Mouse (Mus musculus) cerebellum, adult 2 months (tissue): ENCODE measurements around the gene Ncoa1. TPM values are rescaled to one million over a fixed set of nuclear protein-coding genes. Genes with fewer than 3 reads are reported as not detected.
A peak's percentile ranks its signal among the peaks of the same experiment; 100 is the strongest.
"Not testable (repeated sequence)": the region's sequence is repeated elsewhere in the genome, so short reads cannot be mapped to it uniquely, and the experiment has no call there.

Experiments
- DNase-seq, 2 experiments: peaks; one replicate each; pipeline ENCODE4 v3.0.0; 2021
- H3K27ac ChIP-seq: fragments of 200-500 bp; 2 replicates; pipeline ENCODE4 v1.5.1; 2012; ENCODE audit warnings: low read length, control low read depth, inconsistent platforms; ENCODE audit not compliant: insufficient read depth
- H3K27me3 ChIP-seq: fragments of 200-500 bp; 2 replicates; pipeline ENCODE4 v1.6.1; 2012; ENCODE audit warnings: inconsistent platforms, mild to moderate bottlenecking, low read length, moderate library complexity; ENCODE audit not compliant: control insufficient read depth, insufficient read depth
- H3K4me1 ChIP-seq: fragments of 200-500 bp; 2 replicates; pipeline ENCODE4 v1.6.1; 2011; ENCODE audit warnings: low read length; ENCODE audit not compliant: control insufficient read depth, insufficient read depth
- H3K4me3 ChIP-seq: fragments of 200-500 bp; replicated peaks from 2 replicates; pipeline ENCODE3; 2011; ENCODE audit warnings: mild to moderate bottlenecking, low read depth, low read length, control low read depth; ENCODE audit not compliant: insufficient read depth
- CTCF ChIP-seq: fragments of 200-500 bp; IDR thresholded peaks from 2 replicates; pipeline ENCODE4 v1.5.1; 2011; ENCODE audit warnings: low read depth, mild to moderate bottlenecking, control low read depth, low read length, moderate library complexity, borderline replicate concordance; ENCODE audit not compliant: insufficient read depth
- POLR2A ChIP-seq: fragments of 200-500 bp; IDR thresholded peaks from 2 replicates; pipeline ENCODE4 v1.6.1; 2011; ENCODE audit warnings: low read length, control low read depth, borderline replicate concordance; ENCODE audit not compliant: insufficient read depth
- WGBS: fragments of 180-500 bp; shearing (Covaris S2); methylation state at CpG from one replicate; pipeline ENCODE4 v1.1.7; 2018; 5-methylcytosine and 5-hydroxymethylcytosine counted together
- polyA plus RNA-seq: library from polyadenylated mRNA; depleted of rRNA; stranded (reverse); fragments of >200 nt; gene quantifications from 2 replicates; pipeline ENCODE4 v1.2.3, GENCODE M21; 2012

Ncoa1 gene
- polyA plus RNA-seq, 1 experiment, result 60.6 TPM

- H3K4me3 ChIP-seq, result no peak overlapping the region
- no peak overlapping the region for H3K27ac ChIP-seq
- no peaks in the 10 kb centered on the region for H3K27me3 ChIP-seq
- DNase-seq, result peak in 1 of 2 experiments; percentile 34
- H3K4me1 ChIP-seq, result no peaks in the 10 kb centered on the region
- TF ChIP-seq CTCF, result no peak
- TF ChIP-seq POLR2A, result no peak
- 7% methylated on average over 1 of the region's 1 CpGs for whole genome bisulfite sequencing
Observed at GRCm38 (mm10) chr12:4462420-4462819, 14.6 kb downstream of the Ncoa1 start.

GRCm38 (mm10) chr12:4460990-4461389 is 16.0 kb downstream of the Ncoa1 start:
- Histone ChIP-seq H3K27ac (no peak overlapping the region), H3K4me3 (no peak overlapping the region), H3K4me1 (no peaks in the 10 kb centered on the region), H3K27me3 (no peaks in the 10 kb centered on the region)
- WGBS, result 94% methylated on average over 2 of the region's 2 CpGs
- TF ChIP-seq POLR2A (no peak), CTCF (peak; percentile 26; the same call in 1 of the 2 replicates)
- DNase-seq, result no peak

- 50% methylated on average over 10 of the region's 10 CpGs for WGBS
- Histone ChIP-seq H3K4me1 (peaks cover 12% of the 10 kb centered on the region), H3K27me3 (no peaks in the 10 kb centered on the region), H3K27ac (no peak overlapping the region), H3K4me3 (no peak overlapping the region)
- DNase-seq, result no peak
- TF ChIP-seq CTCF (no peak), POLR2A (no peak)
Observed at GRCm38 (mm10) chr12:4454956-4455565, 21.9 kb downstream of the Ncoa1 start.

GRCm38 (mm10) chr12:4454248-4454647 is 22.7 kb downstream of the Ncoa1 start:
- Histone ChIP-seq H3K4me1 (peaks cover 12% of the 10 kb centered on the region), H3K27ac (no peak overlapping the region), H3K27me3 (no peaks in the 10 kb centered on the region), H3K4me3 (no peak overlapping the region)
- DNase-seq, result no peak
- 77% methylated on average over 4 of the region's 4 CpGs for WGBS
- TF ChIP-seq CTCF (no peak), POLR2A (no peak)

- TF ChIP-seq POLR2A, result no peak
- TF ChIP-seq CTCF, result no peak
- DNase-seq, result no peak
- H3K4me3 ChIP-seq, result no peak overlapping the region
- no peaks in the 10 kb centered on the region for H3K27me3 ChIP-seq
- H3K4me1 ChIP-seq, result peaks cover 12% of the 10 kb centered on the region
- no peak overlapping the region for H3K27ac ChIP-seq
Observed at GRCm38 (mm10) chr12:4452233-4452632, 24.7 kb downstream of the Ncoa1 start.

- H3K27me3 ChIP-seq, H3K4me3 ChIP-seq, H3K27ac ChIP-seq, DNase-seq, H3K4me1 ChIP-seq: not testable (repeated sequence)
Observed at GRCm38 (mm10) chr12:4450485-4450884, 26.5 kb downstream of the Ncoa1 start.

GRCm38 (mm10) chr12:4448076-4448589 is 28.8 kb downstream of the Ncoa1 start:
- no peak for DNase-seq
- Histone ChIP-seq H3K4me1 (no peaks in the 10 kb centered on the region), H3K4me3 (no peak overlapping the region), H3K27ac (no peak overlapping the region), H3K27me3 (no peaks in the 10 kb centered on the region)
- TF ChIP-seq POLR2A (no peak), CTCF (no peak)
- WGBS, result 89% methylated on average over 4 of the region's 4 CpGs

- 89% methylated on average over 5 of the region's 5 CpGs for WGBS
Observed at GRCm38 (mm10) chr12:4444946-4445345, 32.0 kb downstream of the Ncoa1 start.

GRCm38 (mm10) chr12:4441451-4441850 is 35.5 kb downstream of the Ncoa1 start:
- Histone ChIP-seq H3K27me3 (no peaks in the 10 kb centered on the region; the same call in 1 of the 2 replicates), H3K4me3 (no peak overlapping the region), H3K27ac (no peak overlapping the region), H3K4me1 (no peaks in the 10 kb centered on the region)
- no peak for DNase-seq
- WGBS, result 78% methylated on average over 3 of the region's 3 CpGs
- TF ChIP-seq POLR2A (no peak), CTCF (no peak)

More at GRCm38 (mm10) chr12:4444946-4445345, 32.0 kb downstream of the Ncoa1 start:
- no peak overlapping the region for H3K27ac ChIP-seq
- H3K4me3 ChIP-seq, result no peak overlapping the region
- no peak for TF ChIP-seq POLR2A
- no peaks in the 10 kb centered on the region for H3K4me1 ChIP-seq
- no peak for DNase-seq
- no peaks in the 10 kb centered on the region; the same call in 1 of the 2 replicates for H3K27me3 ChIP-seq
